Mouse (Mus musculus) forebrain, postnatal 0 days (tissue): ENCODE data around the gene Tex52. TPM values are rescaled to one million over a fixed set of nuclear protein-coding genes. Genes with fewer than 3 reads are reported as not detected.
"Not testable (repeated sequence)": the region's sequence is repeated elsewhere in the genome, so short reads cannot be mapped to it uniquely, and the experiment has no call there.

ENCODE experiments used
- ATAC-seq: fragments of 200-750 bp; cut with Nextera tagmentation; 2 replicates; pipeline ENCODE4 v1.8.0; 2017; ENCODE audit warnings: mild to moderate bottlenecking, moderate library complexity
- DNase-seq: peaks from one replicate; pipeline ENCODE4 v3.0.0-alpha.2; 2015
- H3K27ac ChIP-seq: fragments of 300-500 bp; sonication (generic); 2 replicates; pipeline ENCODE4 v1.5.1; 2014; ENCODE audit warnings: low read depth, mild to moderate bottlenecking, antibody characterized with exemption, low read length, moderate library complexity, mixed read lengths
- H3K27me3 ChIP-seq: fragments of 300-500 bp; sonication (generic); 2 replicates; pipeline ENCODE4 v1.6.1; 2014; ENCODE audit warnings: mild to moderate bottlenecking, low read length, mixed read lengths; ENCODE audit not compliant: insufficient read depth
- H3K36me3 ChIP-seq: fragments of 300-500 bp; sonication (generic); 2 replicates; pipeline ENCODE4 v1.6.1; 2014; ENCODE audit warnings: mild to moderate bottlenecking, moderate library complexity; ENCODE audit not compliant: insufficient read depth
- H3K4me1 ChIP-seq: fragments of 300-500 bp; sonication (generic); 2 replicates; pipeline ENCODE4 v1.6.1; 2014; ENCODE audit warnings: antibody characterized with exemption; ENCODE audit not compliant: insufficient read depth
- H3K4me2 ChIP-seq: fragments of 300-500 bp; sonication (generic); 2 replicates; pipeline ENCODE4 v1.6.1; 2014; ENCODE audit warnings: low read depth, mild to moderate bottlenecking, moderate library complexity
- H3K4me3 ChIP-seq: fragments of 300-500 bp; sonication (generic); 2 replicates; pipeline ENCODE4 v1.5.1; 2014; ENCODE audit warnings: low read depth, low read length, mixed read lengths
- H3K9ac ChIP-seq: fragments of 300-500 bp; sonication (generic); 2 replicates; pipeline ENCODE4 v1.6.1; 2014; ENCODE audit warnings: mild to moderate bottlenecking
- H3K9me3 ChIP-seq: fragments of 300-500 bp; sonication (generic); 2 replicates; pipeline ENCODE4 v1.6.1; 2016; ENCODE audit warnings: low read length
- CTCF ChIP-seq: sonication (generic); IDR thresholded peaks from 2 replicates; pipeline ENCODE4 v1.5.1; 2016; ENCODE audit warnings: antibody characterized with exemption, control low read depth, low read depth
- WGBS: fragments of 180-500 bp; shearing (Covaris S2); extraction: QIAGEN DNeasy Blood & Tissue Kit; methylation state at CpG from one replicate; pipeline ENCODE4 v1.1.7; 2014; 5-methylcytosine and 5-hydroxymethylcytosine counted together
- polyA plus RNA-seq: library from polyadenylated mRNA; unstranded; fragments of >200 nt; fragmentation: Nextera tagmentation; extraction: Ambion mirVana; gene quantifications from 2 replicates; pipeline ENCODE4 v1.2.1, GENCODE M21; 2015
- total RNA-seq: library from RNA; depleted of rRNA; stranded (reverse); fragments of >200 nt; gene quantifications from 2 replicates; pipeline ENCODE4 v1.2.3, GENCODE M21; 2014

Tex52 gene
- total and polyA plus RNA-seq, 2 experiments from 2014 or later = 0.58 TPM; not detected in 1

DNA sequence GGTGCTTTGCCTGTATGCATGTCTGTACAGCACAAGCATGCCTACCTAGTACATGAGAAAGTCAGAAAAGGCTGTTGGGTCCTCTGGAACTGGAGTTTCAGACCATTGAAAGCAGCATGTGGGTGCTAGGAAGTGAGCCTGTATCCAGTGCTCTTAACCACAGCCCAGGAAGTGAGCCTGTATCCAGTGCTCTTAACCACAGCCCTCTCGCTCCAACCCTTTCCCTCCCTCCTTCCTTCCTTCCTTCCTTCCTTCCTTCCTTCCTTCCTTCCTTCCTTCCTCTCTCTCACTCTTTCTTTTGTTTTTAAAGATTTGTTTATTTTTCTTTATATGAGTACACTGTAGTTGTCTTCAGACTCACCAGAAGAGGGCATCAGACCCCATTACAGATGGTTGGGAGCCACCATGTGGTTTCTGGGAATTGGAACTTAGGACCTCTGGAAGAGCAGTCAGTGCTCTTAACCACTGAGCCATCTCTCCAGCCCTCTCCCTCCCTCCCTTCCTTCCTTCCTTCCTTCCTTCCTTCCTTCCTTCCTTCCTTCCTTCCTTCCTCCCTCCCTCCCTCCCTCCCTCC, 5.4 kb downstream of the Tex52 start:
- not testable (repeated sequence) for H3K4me1 ChIP-seq, H3K36me3 ChIP-seq, H3K27me3 ChIP-seq, H3K4me3 ChIP-seq, DNase-seq, ATAC-seq, H3K9me3 ChIP-seq, H3K27ac ChIP-seq, H3K4me2 ChIP-seq, H3K9ac ChIP-seq
- 100% methylated on average over 1 of the region's 1 CpGs for WGBS
- TF ChIP-seq CTCF = peak; percentile 7; the same call in 1 of the 2 replicates

DNA sequence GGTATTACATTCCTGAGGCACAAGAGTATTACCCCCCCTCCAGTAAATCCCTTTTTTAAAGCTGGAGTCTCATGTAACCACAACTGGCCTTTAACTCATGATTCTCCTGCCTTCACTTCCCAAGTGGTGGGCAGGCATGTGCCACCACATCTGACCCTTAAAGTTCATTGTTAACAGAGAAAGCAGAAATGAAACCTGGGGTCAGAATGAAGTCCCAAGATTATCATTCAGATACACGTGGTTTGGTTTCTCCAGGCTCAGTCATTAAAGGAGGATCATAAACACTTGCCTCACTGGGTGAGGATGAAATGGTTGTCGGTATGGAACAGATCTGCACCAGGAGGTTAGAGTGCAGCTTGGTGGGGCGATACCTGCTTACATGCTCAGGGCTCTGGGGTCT, 6.0 kb downstream of the Tex52 start:
- Histone ChIP-seq H3K9me3 (no peaks in the 10 kb centered on the region), H3K4me2 (no peak overlapping the region), H3K4me3 (no peak overlapping the region), H3K36me3 (no peaks in the 10 kb centered on the region), H3K4me1 (no peaks in the 10 kb centered on the region), H3K9ac (no peak overlapping the region), H3K27me3 (no peaks in the 10 kb centered on the region), H3K27ac (no peak overlapping the region)
- TF ChIP-seq CTCF = no peak
- ATAC-seq (no peak), DNase-seq (no peak)
- whole genome bisulfite sequencing = 79% methylated on average over 3 of the region's 3 CpGs

DNA sequence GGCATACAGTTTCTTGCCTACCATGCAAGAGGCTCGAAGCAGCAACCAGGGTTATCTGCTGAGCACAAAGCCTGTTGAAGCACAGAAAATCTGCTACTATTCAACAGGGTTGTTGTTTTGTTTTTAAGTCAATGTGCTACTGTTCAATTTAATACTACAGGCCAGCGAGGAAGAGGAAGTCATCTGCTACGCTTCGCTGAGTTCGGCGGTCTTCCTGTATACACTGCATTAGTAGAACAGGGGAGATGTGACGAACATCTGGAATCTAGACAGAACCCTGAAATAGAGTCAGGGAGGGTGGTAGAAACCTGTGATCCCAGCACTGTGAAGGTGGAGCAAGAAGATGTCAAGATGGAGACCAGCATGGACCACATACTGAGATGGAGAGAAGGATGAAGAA, 8.5 kb downstream of the Tex52 start:
- 77% methylated on average over 7 of the region's 7 CpGs for WGBS
- H3K4me1 ChIP-seq = no peaks in the 10 kb centered on the region

DNA sequence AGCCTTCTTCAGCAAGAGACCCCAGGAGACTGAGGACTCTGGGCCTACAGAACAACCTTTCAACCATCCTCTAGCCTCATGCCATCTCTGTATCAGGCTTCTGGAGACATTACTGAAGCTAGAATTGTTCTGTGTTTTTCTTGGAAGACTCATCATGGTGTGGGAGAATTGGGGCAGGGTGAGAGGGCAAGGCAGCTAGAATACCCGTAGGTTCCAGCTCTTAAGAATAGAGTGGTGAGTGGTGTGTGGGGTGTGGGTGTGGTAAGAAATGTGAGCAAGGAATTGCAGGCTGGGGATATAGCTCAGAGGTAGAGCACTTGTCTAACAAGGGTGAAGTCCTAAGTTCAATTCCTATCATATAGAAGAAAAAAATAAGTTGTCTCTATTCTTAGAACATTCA, 9.8 kb downstream of the Tex52 start:
- DNase-seq = no peak
- H3K9ac ChIP-seq = no peak overlapping the region

More for the DNA sequence above, 8.5 kb downstream of the Tex52 start:
- Histone ChIP-seq H3K9me3 (no peaks in the 10 kb centered on the region), H3K36me3 (no peaks in the 10 kb centered on the region), H3K27ac (no peak overlapping the region), H3K27me3 (no peaks in the 10 kb centered on the region), H3K4me3 (no peak overlapping the region), H3K9ac (no peak overlapping the region), H3K4me2 (no peak overlapping the region)
- DNase-seq (no peak), ATAC-seq (no peak)
- no peak for TF ChIP-seq CTCF

DNA sequence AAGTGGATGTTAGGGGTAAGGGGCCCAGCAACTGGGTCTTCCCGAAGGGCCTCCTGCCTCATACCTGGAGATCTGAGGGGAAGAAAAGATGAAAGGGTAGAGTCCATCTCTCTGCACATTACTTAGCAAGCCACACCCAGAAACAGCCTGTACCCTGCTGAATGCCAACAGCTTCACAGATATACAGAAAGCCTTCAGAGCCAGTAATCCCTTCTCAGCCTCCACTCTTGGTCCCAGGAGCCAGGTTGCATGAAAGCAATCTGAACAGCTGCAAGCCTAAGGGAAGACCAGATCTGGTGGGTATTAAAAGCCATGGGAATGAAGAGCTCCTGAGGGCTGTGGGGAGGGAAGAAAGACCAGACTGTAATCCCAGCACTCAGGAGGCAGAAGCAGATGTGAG, 13.9 kb downstream of the Tex52 start:
- 83% methylated on average over 1 of the region's 1 CpGs for WGBS
- Histone ChIP-seq H3K27me3 (no peaks in the 10 kb centered on the region), H3K4me1 (no peaks in the 10 kb centered on the region), H3K36me3 (no peaks in the 10 kb centered on the region), H3K9me3 (no peaks in the 10 kb centered on the region), H3K4me2 (no peak overlapping the region), H3K4me3 (no peak overlapping the region), H3K27ac (no peak overlapping the region), H3K9ac (no peak overlapping the region)
- ATAC-seq (no peak), DNase-seq (no peak)
- TF ChIP-seq CTCF = no peak

More for the DNA sequence above, 9.8 kb downstream of the Tex52 start:
- WGBS = 85% methylated on average over 1 of the region's 1 CpGs
- Histone ChIP-seq H3K4me3 (no peak overlapping the region), H3K27ac (no peak overlapping the region), H3K27me3 (no peaks in the 10 kb centered on the region), H3K4me2 (no peak overlapping the region), H3K4me1 (no peaks in the 10 kb centered on the region), H3K36me3 (no peaks in the 10 kb centered on the region), H3K9me3 (no peaks in the 10 kb centered on the region)
- no peak for ATAC-seq
- no peak for TF ChIP-seq CTCF

DNA sequence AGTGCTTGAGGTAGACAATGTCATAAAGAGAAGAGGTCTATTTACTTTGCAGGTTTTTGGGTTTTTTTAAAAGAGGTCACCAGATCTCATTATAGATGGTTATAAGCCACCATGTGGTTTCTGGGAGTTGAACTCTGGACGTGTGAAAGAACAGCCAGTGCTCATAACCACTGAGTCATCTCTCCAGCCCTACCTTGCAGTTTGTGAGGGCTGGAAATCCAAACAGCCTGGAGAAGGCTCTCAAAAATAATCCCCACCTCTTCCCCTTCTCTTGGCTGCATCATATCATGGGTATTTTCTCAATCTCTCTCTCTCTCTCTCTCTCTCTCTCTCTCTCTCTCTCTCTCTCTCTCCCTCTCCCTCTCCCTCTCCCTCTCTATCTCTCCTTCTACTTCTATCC, 15.4 kb downstream of the Tex52 start:
- Histone ChIP-seq H3K27me3 (no peaks in the 10 kb centered on the region), H3K9me3 (no peaks in the 10 kb centered on the region), H3K4me3 (no peak overlapping the region), H3K9ac (no peak overlapping the region), H3K36me3 (no peaks in the 10 kb centered on the region), H3K4me1 (no peaks in the 10 kb centered on the region), H3K4me2 (no peak overlapping the region), H3K27ac (no peak overlapping the region)
- TF ChIP-seq CTCF = no peak
- no peak for DNase-seq
- 51% methylated on average over 1 of the region's 1 CpGs for WGBS
- ATAC-seq = no peak

DNA sequence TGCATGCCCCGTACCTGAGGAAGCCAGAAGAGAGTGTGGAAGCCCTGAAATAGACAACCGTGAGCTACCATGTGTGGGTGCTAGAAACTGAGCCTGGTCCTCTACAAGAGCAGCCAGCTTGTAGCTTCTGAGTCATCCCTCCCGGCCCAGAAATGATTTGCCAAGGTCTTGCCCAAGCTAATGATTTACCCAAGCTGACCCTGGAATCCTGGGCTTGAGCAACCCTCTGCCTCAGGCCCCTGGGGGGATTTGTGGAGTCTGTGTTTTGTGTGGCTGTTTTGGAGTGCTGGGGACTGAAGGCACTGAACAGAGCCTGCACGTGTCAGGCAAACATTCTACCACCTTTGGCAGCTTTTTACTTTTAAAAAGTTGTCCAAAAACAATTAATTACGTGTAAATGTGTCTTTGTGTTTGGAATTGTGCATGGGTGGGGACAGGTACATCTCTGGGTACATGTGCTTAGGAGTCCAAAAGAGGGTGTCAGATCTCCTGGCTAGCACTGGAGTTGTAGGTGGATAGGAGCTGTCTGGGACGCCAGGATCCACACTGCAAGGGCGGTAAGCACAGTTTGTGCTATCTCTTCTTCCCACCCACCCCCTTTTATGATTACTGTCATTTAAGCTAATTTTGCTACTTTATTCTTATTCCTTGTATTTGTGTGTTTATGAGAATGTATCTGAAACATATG, 22.5 kb downstream of the Tex52 start:
- Histone ChIP-seq H3K9ac (no peak overlapping the region), H3K27ac (no peak overlapping the region), H3K36me3 (no peaks in the 10 kb centered on the region), H3K4me3 (no peak overlapping the region), H3K4me2 (no peak overlapping the region), H3K9me3 (no peaks in the 10 kb centered on the region), H3K4me1 (0 out of 2 replicates have a peak, but pooled peaks cover 5% of the 10 kb centered on the region), H3K27me3 (no peaks in the 10 kb centered on the region)
- DNase-seq (no peak), ATAC-seq (no peak)
- no peak for TF ChIP-seq CTCF
- WGBS = 80% methylated on average over 7 of the region's 7 CpGs
